Mouse (Mus musculus): ENCODE results near the gene Dock10.

Gene Dock10

GRCm38 (mm10) chr1:80655195-80655594 lies 103.1 kb downstream of the Dock10 start:
- no peak for DNase-seq

- no peak for DNase-seq
Measured at GRCm38 (mm10) chr1:80654177-80654576, 104.2 kb downstream of the Dock10 start.

- DNase-seq = no peak
Measured at GRCm38 (mm10) chr1:80652803-80653202, 105.5 kb downstream of the Dock10 start.

- no peak for DNase-seq
Measured at GRCm38 (mm10) chr1:80652083-80652482, 106.2 kb downstream of the Dock10 start.

GRCm38 (mm10) chr1:80646602-80647001 lies 111.7 kb downstream of the Dock10 start:
- DNase-seq = no peak

GRCm38 (mm10) chr1:80643866-80644451 lies 114.4 kb downstream of the Dock10 start:
- no peak for DNase-seq

- no peak for DNase-seq
Measured at GRCm38 (mm10) chr1:80641832-80642231, 116.5 kb downstream of the Dock10 start.

- no peak for DNase-seq
Measured at GRCm38 (mm10) chr1:80641288-80641687, 117.0 kb downstream of the Dock10 start.

- DNase-seq = no peak
Measured at GRCm38 (mm10) chr1:80639553-80639952, 118.8 kb downstream of the Dock10 start.

GRCm38 (mm10) chr1:80637214-80637705 lies 121.1 kb downstream of the Dock10 start:
- no peak for DNase-seq

- DNase-seq = no peak
Measured at GRCm38 (mm10) chr1:80635825-80636224, 122.5 kb downstream of the Dock10 start.

- DNase-seq = no peak
Measured at GRCm38 (mm10) chr1:80633536-80633935, 124.8 kb downstream of the Dock10 start.

- no peak for DNase-seq
Measured at GRCm38 (mm10) chr1:80630179-80631149, 127.9 kb downstream of the Dock10 start.

- no peak for DNase-seq
Measured at GRCm38 (mm10) chr1:80628054-80628453, 130.3 kb downstream of the Dock10 start.

- no peak for DNase-seq
Measured at GRCm38 (mm10) chr1:80626800-80627199, 131.5 kb downstream of the Dock10 start.

GRCm38 (mm10) chr1:80625371-80625770 lies 133.0 kb downstream of the Dock10 start:
- no peak for DNase-seq

GRCm38 (mm10) chr1:80624552-80624951 lies 133.8 kb downstream of the Dock10 start:
- DNase-seq = no peak

- DNase-seq = no peak
Measured at GRCm38 (mm10) chr1:80622646-80623045, 135.7 kb downstream of the Dock10 start.

GRCm38 (mm10) chr1:80619100-80619499 lies 139.2 kb downstream of the Dock10 start:
- DNase-seq = no peak

GRCm38 (mm10) chr1:80616671-80617070 lies 141.7 kb downstream of the Dock10 start:
- DNase-seq = no peak

GRCm38 (mm10) chr1:80614750-80615149 lies 143.6 kb downstream of the Dock10 start:
- DNase-seq = no peak

GRCm38 (mm10) chr1:80613395-80614011 lies 144.8 kb downstream of the Dock10 start:
- DNase-seq = no peak

GRCm38 (mm10) chr1:80607546-80607945 lies 150.8 kb downstream of the Dock10 start:
- DNase-seq = no peak

Data from lung, adult 18-20 months (tissue).